Mouse (Mus musculus) forebrain, embryonic 13.5 days (tissue): ENCODE results near the gene Fbxo33. TPM values are rescaled to one million over a fixed set of nuclear protein-coding genes. Genes with fewer than 3 reads are reported as not detected.

Experiments used
- ATAC-seq: fragments of 200-750 bp; cut with Nextera tagmentation; 2 replicates; pipeline ENCODE4 v1.8.0; 2017
- H3K27ac ChIP-seq: fragments of 300-500 bp; sonication (generic); 2 replicates; pipeline ENCODE4 v1.5.1; 2015; ENCODE audit warnings: inconsistent platforms, mild to moderate bottlenecking, moderate library complexity
- H3K27me3 ChIP-seq: fragments of 300-500 bp; sonication (generic); 2 replicates; pipeline ENCODE4 v1.6.1; 2015; ENCODE audit warnings: mild to moderate bottlenecking, inconsistent platforms
- H3K36me3 ChIP-seq: fragments of 300-500 bp; sonication (generic); 2 replicates; pipeline ENCODE4 v1.6.1; 2015; ENCODE audit warnings: mild to moderate bottlenecking, inconsistent platforms; ENCODE audit not compliant: poor library complexity, severe bottlenecking
- H3K4me1 ChIP-seq: fragments of 300-500 bp; sonication (generic); 2 replicates; pipeline ENCODE4 v1.6.1; 2015; ENCODE audit warnings: inconsistent platforms
- H3K4me2 ChIP-seq: fragments of 300-500 bp; sonication (generic); 2 replicates; pipeline ENCODE4 v1.6.1; 2015; ENCODE audit warnings: inconsistent platforms, mild to moderate bottlenecking, moderate library complexity
- H3K4me3 ChIP-seq: fragments of 300-500 bp; sonication (generic); 2 replicates; pipeline ENCODE4 v1.5.1; 2015; ENCODE audit warnings: mild to moderate bottlenecking, inconsistent platforms
- H3K9ac ChIP-seq: fragments of 300-500 bp; sonication (generic); 2 replicates; pipeline ENCODE4 v1.6.1; 2015; ENCODE audit warnings: mild to moderate bottlenecking, inconsistent platforms
- H3K9me3 ChIP-seq: fragments of 300-500 bp; sonication (generic); replicated peaks from 2 replicates; pipeline ENCODE4 v1.6.1; 2016; ENCODE audit warnings: inconsistent platforms
- WGBS: fragments of 180-500 bp; shearing (Covaris S2); methylation state at CpG from one replicate; pipeline ENCODE4 v1.1.7; 2015; 5-methylcytosine and 5-hydroxymethylcytosine counted together
- microRNA-seq: library from miRNA; unstranded; fragments of <30 nt; microRNA quantifications from one replicate; pipeline ENCODE4, GENCODE M21; 2016
- polyA plus RNA-seq: library from polyadenylated mRNA; unstranded; fragments of >200 nt; fragmentation: Nextera tagmentation; extraction: Ambion mirVana; gene quantifications from 2 replicates; pipeline ENCODE4 v1.2.1, GENCODE M21; 2015

The Fbxo33 gene
- polyA plus RNA-seq, 1 experiment from 2014 or later, result 7.3 TPM

DNA sequence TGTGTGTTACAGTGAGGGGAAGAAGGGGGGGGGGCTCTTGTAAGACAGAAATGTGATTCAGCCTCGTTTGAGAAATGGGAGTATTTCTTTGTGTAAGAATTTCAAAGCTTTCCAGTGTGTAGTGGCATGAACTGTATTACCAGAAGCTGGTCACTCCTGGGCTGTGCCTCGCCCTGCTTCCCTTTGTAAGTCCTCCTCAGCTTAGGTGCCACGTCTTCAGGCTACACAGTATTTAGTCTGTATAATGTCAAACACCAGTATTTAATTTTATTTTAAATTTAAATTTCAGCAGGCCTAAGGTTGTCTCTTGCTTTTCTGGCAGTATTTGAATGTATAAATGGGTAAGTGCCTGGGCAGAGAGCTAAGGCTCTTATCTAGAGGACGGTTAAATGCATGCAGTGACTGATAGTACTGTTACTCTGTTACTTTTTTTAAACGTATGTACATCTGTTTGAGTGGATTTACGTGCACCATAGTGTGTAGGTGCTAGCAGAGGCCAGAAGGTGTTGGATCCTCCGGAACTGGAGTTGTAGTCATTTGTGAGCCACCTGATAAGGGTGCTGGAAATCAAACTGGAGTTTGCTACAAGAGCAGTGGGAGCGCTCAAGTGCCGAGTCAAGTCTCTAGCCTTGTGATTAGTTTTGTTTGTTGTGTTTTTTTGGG, 25.1 kb downstream of the Fbxo33 start:
- Histone ChIP-seq H3K9me3 (no peaks in the 10 kb centered on the region), H3K9ac (no peak overlapping the region), H3K4me3 (no peak overlapping the region), H3K4me2 (no peak overlapping the region), H3K27me3 (no peaks in the 10 kb centered on the region), H3K36me3 (peaks cover 27% of the 10 kb centered on the region), H3K4me1 (no peaks in the 10 kb centered on the region), H3K27ac (no peak overlapping the region)
- no peak for ATAC-seq
- WGBS, result 85% methylated on average over 9 of the region's 9 CpGs

GRCm38 (mm10) chr12:59193637-59194036, 25.9 kb downstream of the Fbxo33 start:
- WGBS, result 90% methylated on average over 3 of the region's 3 CpGs

GRCm38 (mm10) chr12:59188086-59188682, 31.3 kb downstream of the Fbxo33 start:
- H3K27me3 ChIP-seq, result no peaks in the 10 kb centered on the region
- H3K9ac ChIP-seq, result no peak overlapping the region
- ATAC-seq, result no peak
- peaks cover 59% of the 10 kb centered on the region for H3K36me3 ChIP-seq
- H3K4me1 ChIP-seq, result no peaks in the 10 kb centered on the region
- H3K4me2 ChIP-seq, result no peak overlapping the region
- no peaks in the 10 kb centered on the region for H3K9me3 ChIP-seq
- no peak overlapping the region for H3K4me3 ChIP-seq
- 92% methylated on average over 12 of the region's 12 CpGs for WGBS
- H3K27ac ChIP-seq, result no peak overlapping the region

More at GRCm38 (mm10) chr12:59193637-59194036, 25.9 kb downstream of the Fbxo33 start:
- peaks cover 30% of the 10 kb centered on the region for H3K36me3 ChIP-seq
- no peak overlapping the region for H3K4me3 ChIP-seq
- ATAC-seq, result no peak
- no peaks in the 10 kb centered on the region for H3K4me1 ChIP-seq
- H3K9me3 ChIP-seq, result no peaks in the 10 kb centered on the region
- H3K4me2 ChIP-seq, result no peak overlapping the region
- no peak overlapping the region for H3K9ac ChIP-seq
- no peaks in the 10 kb centered on the region for H3K27me3 ChIP-seq
- no peak overlapping the region for H3K27ac ChIP-seq

DNA sequence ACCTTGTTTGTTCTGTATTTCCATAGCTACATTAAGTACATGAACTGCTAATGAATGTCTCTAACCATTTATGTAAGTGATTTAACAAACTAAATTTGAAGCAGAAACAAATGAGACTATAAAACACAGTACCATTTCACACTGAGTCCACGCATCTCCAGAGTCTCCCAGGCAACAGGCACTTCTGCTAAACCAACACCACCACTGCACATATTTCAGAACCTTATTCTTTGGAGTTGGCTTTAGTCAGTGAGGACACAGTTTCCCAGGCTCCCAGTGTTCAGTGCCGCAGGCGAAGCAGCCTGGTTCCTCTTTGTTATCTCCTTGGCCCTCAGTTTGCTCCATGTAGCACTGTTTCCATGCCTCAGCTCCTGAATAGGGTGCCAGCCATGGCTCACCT, 41.7 kb downstream of the Fbxo33 start:
- peaks cover 70% of the 10 kb centered on the region for H3K36me3 ChIP-seq
- no peak overlapping the region for H3K4me2 ChIP-seq
- ATAC-seq, result no peak
- no peak overlapping the region for H3K9ac ChIP-seq
- H3K27ac ChIP-seq, result no peak overlapping the region
- 95% methylated on average over 3 of the region's 3 CpGs for WGBS
- no peaks in the 10 kb centered on the region for H3K27me3 ChIP-seq
- no peaks in the 10 kb centered on the region for H3K4me1 ChIP-seq
- H3K9me3 ChIP-seq, result no peaks in the 10 kb centered on the region
- H3K4me3 ChIP-seq, result no peak overlapping the region

GRCm38 (mm10) chr12:59169935-59170334, 49.6 kb downstream of the Fbxo33 start:
- no peak overlapping the region for H3K27ac ChIP-seq
- 83% methylated on average over 4 of the region's 4 CpGs for WGBS
- no peak overlapping the region for H3K4me2 ChIP-seq
- no peaks in the 10 kb centered on the region for H3K27me3 ChIP-seq
- H3K4me3 ChIP-seq, result no peak overlapping the region
- no peaks in the 10 kb centered on the region for H3K9me3 ChIP-seq
- H3K36me3 ChIP-seq, result peaks cover 46% of the 10 kb centered on the region
- no peaks in the 10 kb centered on the region for H3K4me1 ChIP-seq
- no peak for ATAC-seq
- H3K9ac ChIP-seq, result no peak overlapping the region

GRCm38 (mm10) chr12:59166557-59166956, 53.0 kb downstream of the Fbxo33 start:
- no peaks in the 10 kb centered on the region for H3K27me3 ChIP-seq
- no peak overlapping the region for H3K4me3 ChIP-seq
- WGBS, result 93% methylated on average over 4 of the region's 4 CpGs
- peaks cover 68% of the 10 kb centered on the region for H3K36me3 ChIP-seq
- no peak overlapping the region for H3K27ac ChIP-seq
- ATAC-seq, result no peak
- no peaks in the 10 kb centered on the region for H3K4me1 ChIP-seq
- H3K4me2 ChIP-seq, result no peak overlapping the region
- H3K9ac ChIP-seq, result no peak overlapping the region
- H3K9me3 ChIP-seq, result no peaks in the 10 kb centered on the region

DNA sequence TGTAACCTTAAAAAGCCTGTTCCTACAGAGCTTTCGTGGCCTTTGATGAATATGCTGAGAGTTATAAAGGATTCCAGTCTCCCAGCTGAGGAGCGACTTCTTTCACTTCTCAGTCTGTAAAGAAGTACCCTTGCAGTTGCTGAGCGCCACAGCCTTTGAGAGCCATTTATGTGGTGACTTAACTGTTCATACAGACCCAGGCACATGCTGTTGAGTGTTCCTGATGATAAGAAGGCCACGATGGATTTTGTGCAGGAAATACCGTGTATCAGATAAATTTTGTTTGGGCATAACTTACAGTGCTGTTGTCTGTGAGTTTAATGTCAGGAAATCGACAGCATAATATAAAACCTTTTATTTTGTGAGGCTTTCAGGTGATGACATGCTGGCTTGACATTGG, 55.0 kb downstream of the Fbxo33 start:
- Histone ChIP-seq H3K4me3 (no peak overlapping the region), H3K27ac (no peak overlapping the region), H3K9ac (no peak overlapping the region), H3K36me3 (peaks cover 70% of the 10 kb centered on the region), H3K4me1 (no peaks in the 10 kb centered on the region), H3K9me3 (no peaks in the 10 kb centered on the region), H3K27me3 (no peaks in the 10 kb centered on the region), H3K4me2 (no peak overlapping the region)
- WGBS, result 93% methylated on average over 6 of the region's 6 CpGs
- ATAC-seq, result no peak

DNA sequence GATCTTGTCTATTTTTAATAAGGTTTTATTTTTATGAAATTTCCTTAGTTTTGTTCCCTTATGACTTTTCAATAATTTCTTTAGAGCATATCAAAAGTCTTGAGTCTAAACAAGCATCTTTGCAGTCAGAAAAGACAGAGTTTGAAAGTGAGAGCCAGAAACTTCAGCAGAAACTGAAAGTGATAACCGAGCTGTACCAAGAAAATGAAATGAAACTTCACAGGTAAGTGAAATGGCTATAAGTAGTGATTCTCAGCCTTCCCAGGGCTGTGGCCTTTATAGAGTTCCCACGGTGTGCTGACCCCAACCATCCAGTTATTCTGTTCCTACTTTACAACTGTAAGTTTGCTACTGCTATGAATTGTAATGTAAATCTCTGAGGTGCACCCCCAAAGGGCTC, 56.7 kb downstream of the Fbxo33 start:
- 94% methylated on average over 2 of the region's 2 CpGs for WGBS
- Histone ChIP-seq H3K9ac (no peak overlapping the region), H3K4me1 (no peaks in the 10 kb centered on the region), H3K4me2 (no peak overlapping the region), H3K27me3 (no peaks in the 10 kb centered on the region), H3K36me3 (peaks cover 75% of the 10 kb centered on the region), H3K4me3 (no peak overlapping the region), H3K27ac (no peak overlapping the region), H3K9me3 (no peaks in the 10 kb centered on the region)
- ATAC-seq, result no peak

- no peak for ATAC-seq
- WGBS, result 70% methylated on average over 2 of the region's 2 CpGs
- H3K36me3 ChIP-seq, result peaks cover 78% of the 10 kb centered on the region
- H3K4me3 ChIP-seq, result no peak overlapping the region
- H3K4me1 ChIP-seq, result no peaks in the 10 kb centered on the region
- no peak overlapping the region for H3K4me2 ChIP-seq
- H3K27ac ChIP-seq, result no peak overlapping the region
- no peak overlapping the region for H3K9ac ChIP-seq
- no peaks in the 10 kb centered on the region for H3K9me3 ChIP-seq
- no peaks in the 10 kb centered on the region for H3K27me3 ChIP-seq
Observed at GRCm38 (mm10) chr12:59161091-59161490, 58.4 kb downstream of the Fbxo33 start.

Small RNA genes within 50 kb of the gene (microRNA-seq; reads per million reads assigned to microRNA genes)
- not detected for gene Gm27284

Other genes starting within 250 kb of the Fbxo33 start
- 81.3 and 85.9 TPM in 2 replicates for gene Sec23a, start 207.7 kb downstream of the Fbxo33 start, polyA plus RNA-seq
- 22.5 and 24.7 TPM in 2 replicates for gene Gemin2, start 206.3 kb downstream of the Fbxo33 start, polyA plus RNA-seq
- gene Trappc6b, start 158.3 kb downstream of the Fbxo33 start, polyA plus RNA-seq, result 137 and 140 TPM in 2 replicates
- 114 and 120 TPM in 2 replicates for gene Pnn, start 152.8 kb downstream of the Fbxo33 start, polyA plus RNA-seq
- 41.9 and 43.7 TPM in 2 replicates for gene Mia2, start 123.9 kb downstream of the Fbxo33 start, polyA plus RNA-seq